Mouse (Mus musculus): ENCODE results near the gene 1600002K03Rik. TPM values are rescaled to one million over a fixed set of nuclear protein-coding genes. Genes with fewer than 3 reads are reported as not detected.

The 1600002K03Rik gene
- polyA plus RNA-seq, 1 experiment from 2014 or later = 7.7 TPM

GRCm38 (mm10) chr10:80175536-80176269 is 3.0 kb downstream of the 1600002K03Rik start:
- 0 out of 2 replicates have a peak overlapping the region, but pooled peaks have one; percentile 5 for H3K4me2 ChIP-seq (replicated peaks)

DNA sequence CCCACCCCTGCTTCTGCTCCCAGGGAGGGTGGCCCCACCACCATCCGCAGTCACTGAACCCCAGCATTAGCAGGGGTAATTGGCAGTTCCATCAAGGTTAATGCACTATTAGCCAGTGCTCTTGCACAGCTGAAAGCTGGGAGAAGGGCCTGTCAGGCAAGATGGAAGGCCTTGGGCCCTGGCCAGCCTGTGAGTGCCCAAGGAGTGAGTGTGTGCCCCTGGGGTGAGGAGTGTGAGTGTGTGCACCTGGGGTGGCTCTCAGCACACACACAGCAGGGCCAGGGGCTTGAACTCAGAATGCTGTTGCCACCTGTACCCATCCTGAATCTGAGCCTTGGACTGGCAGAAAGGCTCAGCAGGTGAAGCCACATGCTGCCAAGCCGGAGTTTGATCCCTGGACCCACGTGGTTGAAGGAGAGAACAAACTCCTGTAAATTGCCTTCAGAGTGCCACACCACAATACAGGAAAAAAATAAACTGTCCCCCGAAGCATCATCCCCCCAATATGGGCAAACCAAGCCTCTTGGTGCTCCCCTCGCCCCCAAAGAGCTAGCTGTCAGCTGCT is 3.6 kb downstream of the 1600002K03Rik start:
- ATAC-seq (ENCODE audit: low FRiP score) = no peak
- Histone ChIP-seq H3K4me2 (replicated peaks) (no peak overlapping the region), H3K4me3 (replicated peaks; ENCODE audit: low read length) (no peak overlapping the region), H3K27me3 (ENCODE audit: control insufficient read depth, insufficient read depth, low read length) (no peaks in the 10 kb centered on the region), H3K9me3 (ENCODE audit: control insufficient read depth, low read length) (no peaks in the 10 kb centered on the region), H3K9ac (0 out of 2 replicates have a peak overlapping the region, but pooled peaks have one; percentile 20), H3K4me1 (replicated peaks; ENCODE audit: control insufficient read depth, insufficient read depth, low read length) (peaks cover 27% of the 10 kb centered on the region), H3K27ac (0 out of 2 replicates have a peak overlapping the region, but pooled peaks have one; percentile 32), H3K36me3 (replicated peaks; ENCODE audit: control insufficient read depth, insufficient read depth) (peaks cover 11% of the 10 kb centered on the region)
- no peak for DNase-seq (ENCODE audit: low spot score)
- WGBS = 73% methylated on average over 5 of the region's 5 CpGs

More at GRCm38 (mm10) chr10:80175536-80176269, 3.0 kb downstream of the 1600002K03Rik start:
- DNase-seq (ENCODE audit: low spot score) (peak; percentile 68), ATAC-seq (ENCODE audit: low FRiP score) (0 out of 2 replicates have a peak, but pooled peaks have one; percentile 15)
- Histone ChIP-seq H3K9ac (0 out of 2 replicates have a peak overlapping the region, but pooled peaks have one; percentile 20), H3K9me3 (ENCODE audit: control insufficient read depth, low read length) (no peaks in the 10 kb centered on the region), H3K27ac (no peak overlapping the region), H3K27me3 (ENCODE audit: control insufficient read depth, insufficient read depth, low read length) (no peaks in the 10 kb centered on the region), H3K36me3 (replicated peaks; ENCODE audit: control insufficient read depth, insufficient read depth) (peaks cover 17% of the 10 kb centered on the region), H3K4me1 (replicated peaks; ENCODE audit: control insufficient read depth, insufficient read depth, low read length) (peaks cover 21% of the 10 kb centered on the region), H3K4me3 (replicated peaks; ENCODE audit: low read length) (no peak overlapping the region)
- 20% methylated on average over 4 of the region's 4 CpGs for WGBS

DNA sequence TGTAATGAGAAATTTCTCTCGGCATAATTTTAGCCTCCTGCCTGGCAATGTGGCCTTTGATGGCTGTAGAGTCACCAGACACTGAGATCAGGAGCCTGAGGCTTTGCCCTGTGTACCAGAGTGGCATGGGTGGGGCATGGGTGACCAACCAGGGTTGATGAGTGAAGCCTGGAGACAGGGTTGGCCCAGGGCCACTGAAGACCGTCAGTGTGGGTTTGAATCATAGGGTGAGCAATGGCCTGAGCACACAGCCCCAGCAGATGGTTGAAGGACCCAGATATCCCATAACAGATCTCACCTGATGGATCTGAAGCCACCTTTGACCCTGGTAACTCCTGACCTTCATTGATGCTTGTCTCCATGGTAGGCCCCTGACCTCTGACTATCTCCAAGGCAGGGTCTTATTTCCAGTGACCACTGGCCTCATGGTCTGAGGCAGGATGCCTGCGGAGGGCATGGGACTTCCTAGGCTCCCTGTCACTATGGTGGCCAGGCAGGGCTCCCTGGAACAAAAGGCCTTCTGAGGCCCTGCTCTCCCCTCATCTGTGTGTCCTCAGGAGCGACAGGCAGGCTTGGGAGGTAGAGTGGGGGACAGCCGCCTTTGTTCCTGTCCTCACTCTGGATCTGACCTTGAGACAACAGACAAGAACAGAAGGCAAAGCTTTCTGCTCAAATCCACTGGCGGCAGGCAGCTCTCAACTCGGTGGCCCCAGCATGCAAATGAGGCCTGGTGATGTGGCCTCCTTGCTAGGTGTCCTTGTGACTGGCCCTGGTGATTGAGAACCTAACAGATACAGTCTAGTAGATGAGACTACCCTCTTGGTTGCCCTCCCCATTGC is 4.9 kb downstream of the 1600002K03Rik start:
- no peak overlapping the region for H3K9ac ChIP-seq
- ATAC-seq (ENCODE audit: low FRiP score) = no peak
- 47% methylated on average over 7 of the region's 7 CpGs for WGBS

GRCm38 (mm10) chr10:80179068-80180051 is 6.6 kb downstream of the 1600002K03Rik start, which contains the start of gene Efna2:
Gene Efna2, plus strand, starts transcription at chr10:80179482.
- peak within 1 kb of the TSS; percentile 79 for H3K27ac ChIP-seq
- H3K9me3 ChIP-seq (ENCODE audit: control insufficient read depth, low read length) = no peaks in the 10 kb centered on the region
- H3K9ac ChIP-seq = peak within 1 kb of the TSS; percentile 97
- ATAC-seq (ENCODE audit: low FRiP score) (peak; percentile 68), DNase-seq (ENCODE audit: low spot score) (peak; percentile 68)
- H3K4me2 ChIP-seq (replicated peaks) = peak within 1 kb of the TSS; percentile 80
- peak within 1 kb of the TSS; percentile 90 for H3K4me3 ChIP-seq (replicated peaks; ENCODE audit: low read length)
- peaks cover 22% of the 10 kb centered on the region for H3K4me1 ChIP-seq (replicated peaks; ENCODE audit: control insufficient read depth, insufficient read depth, low read length)
- 2% methylated on average over 68 of the region's 106 CpGs for WGBS
- no peaks in the 10 kb centered on the region for H3K27me3 ChIP-seq (ENCODE audit: control insufficient read depth, insufficient read depth, low read length)
- H3K36me3 ChIP-seq (replicated peaks; ENCODE audit: control insufficient read depth, insufficient read depth) = 0 out of 2 replicates have a peak, but pooled peaks cover 4% of the 10 kb centered on the region

More for the DNA sequence above, 4.9 kb downstream of the 1600002K03Rik start:
- peaks cover 27% of the 10 kb centered on the region for H3K4me1 ChIP-seq (replicated peaks; ENCODE audit: control insufficient read depth, insufficient read depth, low read length)
- no peak for DNase-seq (ENCODE audit: low spot score)
- H3K27me3 ChIP-seq (ENCODE audit: control insufficient read depth, insufficient read depth, low read length) = no peaks in the 10 kb centered on the region
- no peaks in the 10 kb centered on the region for H3K9me3 ChIP-seq (ENCODE audit: control insufficient read depth, low read length)
- no peak overlapping the region for H3K27ac ChIP-seq
- no peak overlapping the region for H3K4me3 ChIP-seq (replicated peaks; ENCODE audit: low read length)
- H3K36me3 ChIP-seq (replicated peaks; ENCODE audit: control insufficient read depth, insufficient read depth) = no peaks in the 10 kb centered on the region
- H3K4me2 ChIP-seq (replicated peaks) = no peak overlapping the region

- no peaks in the 10 kb centered on the region for H3K9me3 ChIP-seq (ENCODE audit: control insufficient read depth, low read length)
- H3K36me3 ChIP-seq (replicated peaks; ENCODE audit: control insufficient read depth, insufficient read depth) = 0 out of 2 replicates have a peak, but pooled peaks cover 4% of the 10 kb centered on the region
- H3K27ac ChIP-seq = no peak overlapping the region
- peak overlapping the region; percentile 90 for H3K4me3 ChIP-seq (replicated peaks; ENCODE audit: low read length)
- no peaks in the 10 kb centered on the region for H3K27me3 ChIP-seq (ENCODE audit: control insufficient read depth, insufficient read depth, low read length)
- no peak for DNase-seq (ENCODE audit: low spot score)
- H3K9ac ChIP-seq = peak overlapping the region; percentile 97
- peak overlapping the region; percentile 80 for H3K4me2 ChIP-seq (replicated peaks)
- peaks cover 22% of the 10 kb centered on the region for H3K4me1 ChIP-seq (replicated peaks; ENCODE audit: control insufficient read depth, insufficient read depth, low read length)
- WGBS = 45% methylated on average over 6 of the region's 6 CpGs
- ATAC-seq (ENCODE audit: low FRiP score) = no peak
Observed at GRCm38 (mm10) chr10:80180288-80180687, 7.5 kb downstream of the 1600002K03Rik start.

DNA sequence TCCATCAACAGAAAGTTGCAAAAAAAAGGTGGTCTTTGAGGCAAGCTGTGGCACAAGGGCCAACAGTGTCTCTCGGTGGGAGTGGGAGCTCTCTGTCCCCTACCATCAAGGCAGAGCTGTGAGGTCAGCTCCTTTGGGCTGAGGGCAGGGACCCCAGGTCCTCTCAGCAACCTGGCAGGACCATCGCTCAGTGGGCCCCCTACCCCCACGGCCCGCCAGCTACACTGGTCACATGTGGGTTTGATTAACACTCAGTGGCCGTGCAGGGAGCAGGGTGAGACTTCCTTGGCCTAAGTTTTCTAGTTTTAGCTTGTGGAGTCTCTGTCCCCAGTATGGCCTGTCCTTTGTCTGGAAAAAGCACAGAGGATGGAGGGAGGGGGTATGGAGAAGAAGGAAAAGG is 8.1 kb downstream of the 1600002K03Rik start:
- DNase-seq (ENCODE audit: low spot score) (no peak), ATAC-seq (ENCODE audit: low FRiP score) (no peak)
- H3K9me3 ChIP-seq (ENCODE audit: control insufficient read depth, low read length) = no peaks in the 10 kb centered on the region
- H3K36me3 ChIP-seq (replicated peaks; ENCODE audit: control insufficient read depth, insufficient read depth) = 0 out of 2 replicates have a peak, but pooled peaks cover 4% of the 10 kb centered on the region
- H3K4me3 ChIP-seq (replicated peaks; ENCODE audit: low read length) = peak overlapping the region; percentile 90
- peak overlapping the region; percentile 97 for H3K9ac ChIP-seq
- 36% methylated on average over 5 of the region's 5 CpGs for WGBS
- H3K27me3 ChIP-seq (ENCODE audit: control insufficient read depth, insufficient read depth, low read length) = no peaks in the 10 kb centered on the region
- H3K27ac ChIP-seq = no peak overlapping the region; the same call in 1 of the 2 replicates
- peak overlapping the region; percentile 80 for H3K4me2 ChIP-seq (replicated peaks)
- peaks cover 22% of the 10 kb centered on the region for H3K4me1 ChIP-seq (replicated peaks; ENCODE audit: control insufficient read depth, insufficient read depth, low read length)

DNA sequence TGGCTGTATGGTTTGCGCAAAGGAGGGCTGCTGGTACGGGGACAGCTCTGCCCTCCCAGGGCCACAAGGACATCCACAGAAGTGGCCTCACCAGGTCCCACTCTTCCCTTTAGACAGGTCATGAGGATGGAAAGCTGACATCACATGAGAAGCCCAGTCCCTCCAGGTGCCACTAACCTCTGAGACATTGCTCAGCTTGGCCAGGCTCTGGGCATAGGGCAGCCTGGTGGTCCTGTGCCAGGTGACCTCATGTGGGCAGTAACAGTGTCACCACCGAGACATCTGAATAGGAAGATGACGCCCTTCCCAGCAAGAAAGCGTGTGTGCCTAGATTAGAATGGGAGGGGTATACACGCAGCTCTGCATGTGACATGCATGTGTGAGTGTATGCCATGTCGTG is 9.8 kb downstream of the 1600002K03Rik start:
- Histone ChIP-seq H3K36me3 (replicated peaks; ENCODE audit: control insufficient read depth, insufficient read depth) (peaks cover 14% of the 10 kb centered on the region), H3K4me3 (replicated peaks; ENCODE audit: low read length) (no peak overlapping the region), H3K27me3 (ENCODE audit: control insufficient read depth, insufficient read depth, low read length) (no peaks in the 10 kb centered on the region), H3K9me3 (ENCODE audit: control insufficient read depth, low read length) (no peaks in the 10 kb centered on the region), H3K9ac (no peak overlapping the region; the same call in 1 of the 2 replicates), H3K4me1 (replicated peaks; ENCODE audit: control insufficient read depth, insufficient read depth, low read length) (peaks cover 18% of the 10 kb centered on the region), H3K27ac (no peak overlapping the region), H3K4me2 (replicated peaks) (peak overlapping the region; percentile 80; the same call in 1 of the 2 replicates)
- DNase-seq (ENCODE audit: low spot score) (no peak), ATAC-seq (ENCODE audit: low FRiP score) (no peak)
- 90% methylated on average over 7 of the region's 7 CpGs for WGBS

DNA sequence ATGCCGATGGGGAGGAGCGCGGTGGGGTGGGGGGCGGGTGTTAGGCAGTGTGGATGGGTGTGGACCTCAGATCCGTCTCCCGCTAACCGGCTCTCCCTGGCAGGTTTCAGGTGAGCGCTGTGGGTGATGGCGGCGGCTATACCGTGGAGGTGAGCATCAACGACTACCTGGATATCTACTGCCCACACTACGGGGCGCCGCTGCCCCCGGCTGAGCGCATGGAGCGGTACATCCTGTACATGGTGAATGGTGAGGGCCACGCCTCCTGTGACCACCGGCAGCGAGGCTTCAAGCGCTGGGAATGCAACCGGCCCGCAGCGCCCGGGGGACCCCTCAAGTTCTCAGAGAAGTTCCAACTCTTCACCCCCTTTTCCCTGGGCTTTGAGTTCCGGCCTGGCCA is 13.9 kb downstream of the 1600002K03Rik start:
- H3K9ac ChIP-seq = no peak overlapping the region
- peaks cover 20% of the 10 kb centered on the region for H3K4me1 ChIP-seq (replicated peaks; ENCODE audit: control insufficient read depth, insufficient read depth, low read length)
- H3K4me2 ChIP-seq (replicated peaks) = no peak overlapping the region
- no peak for DNase-seq (ENCODE audit: low spot score)
- WGBS = 43% methylated on average over 26 of the region's 27 CpGs
- H3K9me3 ChIP-seq (ENCODE audit: control insufficient read depth, low read length) = no peaks in the 10 kb centered on the region
- H3K27me3 ChIP-seq (ENCODE audit: control insufficient read depth, insufficient read depth, low read length) = no peaks in the 10 kb centered on the region
- no peak overlapping the region for H3K27ac ChIP-seq
- H3K36me3 ChIP-seq (replicated peaks; ENCODE audit: control insufficient read depth, insufficient read depth) = peaks cover 34% of the 10 kb centered on the region
- H3K4me3 ChIP-seq (replicated peaks; ENCODE audit: low read length) = no peak overlapping the region
- ATAC-seq (ENCODE audit: low FRiP score) = no peak
